Mouse (Mus musculus): ENCODE data around the gene Qrfp.

DNA sequence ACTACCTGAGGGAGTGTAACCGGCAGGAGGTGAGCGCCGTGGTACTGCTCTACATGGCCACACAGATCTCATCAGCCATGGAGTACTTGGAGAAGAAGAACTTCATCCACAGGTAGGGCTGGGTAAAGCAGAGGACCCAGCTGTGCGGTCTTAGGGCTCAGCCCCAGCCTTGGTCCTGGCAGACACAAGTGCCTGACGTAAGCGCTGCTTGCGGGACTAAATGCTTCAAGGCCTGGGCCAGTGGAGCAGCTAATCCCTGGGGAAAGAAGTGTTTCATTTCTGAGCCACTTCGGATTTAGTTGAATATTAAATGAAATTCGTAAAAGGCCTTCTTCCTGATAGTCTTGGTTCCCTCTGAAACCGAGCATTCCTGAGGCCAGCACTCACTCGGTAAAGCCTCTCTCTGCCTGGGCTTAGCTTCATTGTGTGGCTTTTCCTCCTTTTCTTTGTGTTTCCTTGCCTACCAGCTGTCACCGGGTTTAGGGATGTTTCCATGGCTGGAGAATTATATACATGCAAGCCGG, 19.6 kb downstream of the Qrfp start:
- TF ChIP-seq CTCF (IDR thresholded peaks at IDR 0.05; ENCODE audit: borderline replicate concordance, extremely low read depth, insufficient read depth, insufficient read length) (no peak), POLR2A (IDR thresholded peaks at IDR 0.05; ENCODE audit: borderline replicate concordance, extremely low read depth, insufficient read depth, insufficient read length, poor library complexity, severe bottlenecking) (no peak)
